Mouse (Mus musculus): ENCODE results near the gene Cyp4a32. TPM values are rescaled to one million over a fixed set of nuclear protein-coding genes. Genes with fewer than 3 reads are reported as not detected.
"Not testable (repeated sequence)": the region's sequence is repeated elsewhere in the genome, so short reads cannot be mapped to it uniquely, and the experiment has no call there.

The Cyp4a32 gene
- polyA plus RNA-seq, 1 experiment from 2014 or later, result not detected

- no peak overlapping the region for H3K27ac ChIP-seq (ENCODE audit: low read length)
These were observed 42.4 kb downstream of the Cyp4a32 start for GRCm38 (mm10) chr4:115642967-115643754.

GRCm38 (mm10) chr4:115645371-115645770, 44.6 kb downstream of the Cyp4a32 start:
- DNase-seq (ENCODE audit: low spot score) (peak; percentile 84), ATAC-seq (peak; percentile 43)
- no peaks in the 10 kb centered on the region for H3K27me3 ChIP-seq (replicated peaks; ENCODE audit: insufficient read depth, low read length)
- H3K36me3 ChIP-seq (ENCODE audit: insufficient read depth, low read length), result no peaks in the 10 kb centered on the region
- H3K27ac ChIP-seq (ENCODE audit: low read length), result 0 out of 2 replicates have a peak overlapping the region, but pooled peaks have one; percentile 10
- TF ChIP-seq CTCF (IDR thresholded peaks at IDR 0.05) (no peak), EP300 (IDR thresholded peaks at IDR 0.05) (peak; percentile 55)
- peak overlapping the region; percentile 17; the same call in 1 of the 2 replicates for H3K4me3 ChIP-seq (ENCODE audit: low read depth, low read length)
- H3K9ac ChIP-seq (replicated peaks; ENCODE audit: low read depth), result no peak overlapping the region
- H3K9me3 ChIP-seq (ENCODE audit: low read length), result no peaks in the 10 kb centered on the region
- H3K4me1 ChIP-seq (ENCODE audit: insufficient read depth, low read depth, low read length), result peaks cover 3% of the 10 kb centered on the region; the same call in 1 of the 2 replicates
- peak overlapping the region; percentile 32 for H3K4me2 ChIP-seq (replicated peaks; ENCODE audit: low read depth, low read length)

More at GRCm38 (mm10) chr4:115642967-115643754, 42.4 kb downstream of the Cyp4a32 start:
- H3K9ac ChIP-seq (replicated peaks; ENCODE audit: low read depth), result no peak overlapping the region
- TF ChIP-seq EP300 (IDR thresholded peaks at IDR 0.05) (peak; percentile 89), CTCF (IDR thresholded peaks at IDR 0.05) (no peak; the same call in 1 of the 2 replicates)
- H3K27me3 ChIP-seq (replicated peaks; ENCODE audit: insufficient read depth, low read length), result no peaks in the 10 kb centered on the region
- no peaks in the 10 kb centered on the region for H3K9me3 ChIP-seq (ENCODE audit: low read length)
- H3K4me3 ChIP-seq (ENCODE audit: low read depth, low read length), result no peak overlapping the region
- no peaks in the 10 kb centered on the region for H3K36me3 ChIP-seq (ENCODE audit: insufficient read depth, low read length)
- DNase-seq (ENCODE audit: low spot score) (peak; percentile 70), ATAC-seq (peak; percentile 71)
- H3K4me1 ChIP-seq (ENCODE audit: insufficient read depth, low read depth, low read length), result peaks cover 3% of the 10 kb centered on the region; the same call in 1 of the 2 replicates
- 24% methylated on average over 5 of the region's 5 CpGs for WGBS
- no peak overlapping the region for H3K4me2 ChIP-seq (replicated peaks; ENCODE audit: low read depth, low read length)

- H3K4me3 ChIP-seq (ENCODE audit: low read depth, low read length), result peak within 1 kb of the TSS; percentile 17; the same call in 1 of the 2 replicates
- peak within 1 kb of the TSS; percentile 32 for H3K4me2 ChIP-seq (replicated peaks; ENCODE audit: low read depth, low read length)
- TF ChIP-seq EP300 (IDR thresholded peaks at IDR 0.05) (no peak; the same call in 1 of the 2 replicates), CTCF (IDR thresholded peaks at IDR 0.05) (no peak)
- WGBS, result 47% methylated on average over 9 of the region's 9 CpGs
- H3K27me3 ChIP-seq (replicated peaks; ENCODE audit: insufficient read depth, low read length), result no peaks in the 10 kb centered on the region
- no peak within 1 kb of the TSS for H3K9ac ChIP-seq (replicated peaks; ENCODE audit: low read depth)
- ATAC-seq (peak; percentile 63), DNase-seq (ENCODE audit: low spot score) (peak; percentile 89)
- H3K9me3 ChIP-seq (ENCODE audit: low read length), result no peaks in the 10 kb centered on the region
- no peak within 1 kb of the TSS for H3K27ac ChIP-seq (ENCODE audit: low read length)
- no peaks in the 10 kb centered on the region for H3K36me3 ChIP-seq (ENCODE audit: insufficient read depth, low read length)
- peaks cover 3% of the 10 kb centered on the region; the same call in 1 of the 2 replicates for H3K4me1 ChIP-seq (ENCODE audit: insufficient read depth, low read depth, low read length)
These were observed 46.8 kb downstream of the Cyp4a32 start, which contains the start of gene Cyp4b1 for GRCm38 (mm10) chr4:115647580-115647979. Gene Cyp4b1, minus strand, starts transcription at chr4:115647723.

GRCm38 (mm10) chr4:115648752-115649151, 48.0 kb downstream of the Cyp4a32 start:
- no peak overlapping the region for H3K4me3 ChIP-seq (ENCODE audit: low read depth, low read length)
- 67% methylated on average over 2 of the region's 2 CpGs for WGBS
- DNase-seq (ENCODE audit: low spot score) (no peak), ATAC-seq (no peak)
- H3K27me3 ChIP-seq (replicated peaks; ENCODE audit: insufficient read depth, low read length), result no peaks in the 10 kb centered on the region
- no peaks in the 10 kb centered on the region for H3K36me3 ChIP-seq (ENCODE audit: insufficient read depth, low read length)
- no peak overlapping the region for H3K27ac ChIP-seq (ENCODE audit: low read length)
- peaks cover 3% of the 10 kb centered on the region; the same call in 1 of the 2 replicates for H3K4me1 ChIP-seq (ENCODE audit: insufficient read depth, low read depth, low read length)
- H3K4me2 ChIP-seq (replicated peaks; ENCODE audit: low read depth, low read length), result no peak overlapping the region
- H3K9me3 ChIP-seq (ENCODE audit: low read length), result no peaks in the 10 kb centered on the region
- no peak overlapping the region for H3K9ac ChIP-seq (replicated peaks; ENCODE audit: low read depth)
- TF ChIP-seq EP300 (IDR thresholded peaks at IDR 0.05), result no peak
- TF ChIP-seq CTCF (IDR thresholded peaks at IDR 0.05), result no peak

GRCm38 (mm10) chr4:115649344-115649743, 48.6 kb downstream of the Cyp4a32 start:
- H3K27ac ChIP-seq (ENCODE audit: low read length), result 0 out of 2 replicates have a peak overlapping the region, but pooled peaks have one; percentile 51
- ATAC-seq (peak; percentile 73), DNase-seq (ENCODE audit: low spot score) (peak; percentile 87)
- H3K4me3 ChIP-seq (ENCODE audit: low read depth, low read length), result no peak overlapping the region
- H3K9ac ChIP-seq (replicated peaks; ENCODE audit: low read depth), result no peak overlapping the region
- no peak overlapping the region for H3K4me2 ChIP-seq (replicated peaks; ENCODE audit: low read depth, low read length)
- no peaks in the 10 kb centered on the region for H3K36me3 ChIP-seq (ENCODE audit: insufficient read depth, low read length)
- H3K4me1 ChIP-seq (ENCODE audit: insufficient read depth, low read depth, low read length), result peaks cover 3% of the 10 kb centered on the region; the same call in 1 of the 2 replicates
- TF ChIP-seq CTCF (IDR thresholded peaks at IDR 0.05) (no peak), EP300 (IDR thresholded peaks at IDR 0.05) (peak; percentile 77)
- no peaks in the 10 kb centered on the region for H3K27me3 ChIP-seq (replicated peaks; ENCODE audit: insufficient read depth, low read length)
- no peaks in the 10 kb centered on the region for H3K9me3 ChIP-seq (ENCODE audit: low read length)

- Histone ChIP-seq H3K27ac (ENCODE audit: low read length) (no peak overlapping the region), H3K9me3 (ENCODE audit: low read length) (no peaks in the 10 kb centered on the region), H3K4me1 (ENCODE audit: insufficient read depth, low read depth, low read length) (peaks cover 3% of the 10 kb centered on the region; the same call in 1 of the 2 replicates), H3K4me3 (ENCODE audit: low read depth, low read length) (no peak overlapping the region), H3K36me3 (ENCODE audit: insufficient read depth, low read length) (no peaks in the 10 kb centered on the region), H3K4me2 (replicated peaks; ENCODE audit: low read depth, low read length) (no peak overlapping the region), H3K9ac (replicated peaks; ENCODE audit: low read depth) (no peak overlapping the region), H3K27me3 (replicated peaks; ENCODE audit: insufficient read depth, low read length) (no peaks in the 10 kb centered on the region)
- 75% methylated on average over 5 of the region's 5 CpGs for WGBS
- no peak for TF ChIP-seq EP300 (IDR thresholded peaks at IDR 0.05)
- no peak for DNase-seq (ENCODE audit: low spot score)
- ATAC-seq, result no peak
These were observed 50.1 kb downstream of the Cyp4a32 start for GRCm38 (mm10) chr4:115650866-115651265.

- 73% methylated on average over 7 of the region's 7 CpGs for WGBS
- ATAC-seq; H3K9ac ChIP-seq (replicated peaks; ENCODE audit: low read depth); H3K4me2 ChIP-seq (replicated peaks; ENCODE audit: low read depth, low read length); H3K36me3 ChIP-seq (ENCODE audit: insufficient read depth, low read length); H3K4me1 ChIP-seq (ENCODE audit: insufficient read depth, low read depth, low read length); H3K9me3 ChIP-seq (ENCODE audit: low read length); H3K27me3 ChIP-seq (replicated peaks; ENCODE audit: insufficient read depth, low read length); DNase-seq (ENCODE audit: low spot score); H3K4me3 ChIP-seq (ENCODE audit: low read depth, low read length); H3K27ac ChIP-seq (ENCODE audit: low read length): not testable (repeated sequence)
These were observed 55.2 kb downstream of the Cyp4a32 start for GRCm38 (mm10) chr4:115655841-115656534.

- H3K36me3 ChIP-seq (ENCODE audit: insufficient read depth, low read length); H3K4me3 ChIP-seq (ENCODE audit: low read depth, low read length); H3K4me1 ChIP-seq (ENCODE audit: insufficient read depth, low read depth, low read length); DNase-seq (ENCODE audit: low spot score); H3K9ac ChIP-seq (replicated peaks; ENCODE audit: low read depth); H3K4me2 ChIP-seq (replicated peaks; ENCODE audit: low read depth, low read length); H3K27ac ChIP-seq (ENCODE audit: low read length); H3K9me3 ChIP-seq (ENCODE audit: low read length); H3K27me3 ChIP-seq (replicated peaks; ENCODE audit: insufficient read depth, low read length); ATAC-seq: not testable (repeated sequence)
- WGBS, result 81% methylated on average over 1 of the region's 1 CpGs
These were observed 55.8 kb downstream of the Cyp4a32 start for GRCm38 (mm10) chr4:115656535-115656922.

Data from lung, postnatal 0 days (tissue).